Mouse (Mus musculus): ENCODE data around the gene Col16a1.

DNA sequence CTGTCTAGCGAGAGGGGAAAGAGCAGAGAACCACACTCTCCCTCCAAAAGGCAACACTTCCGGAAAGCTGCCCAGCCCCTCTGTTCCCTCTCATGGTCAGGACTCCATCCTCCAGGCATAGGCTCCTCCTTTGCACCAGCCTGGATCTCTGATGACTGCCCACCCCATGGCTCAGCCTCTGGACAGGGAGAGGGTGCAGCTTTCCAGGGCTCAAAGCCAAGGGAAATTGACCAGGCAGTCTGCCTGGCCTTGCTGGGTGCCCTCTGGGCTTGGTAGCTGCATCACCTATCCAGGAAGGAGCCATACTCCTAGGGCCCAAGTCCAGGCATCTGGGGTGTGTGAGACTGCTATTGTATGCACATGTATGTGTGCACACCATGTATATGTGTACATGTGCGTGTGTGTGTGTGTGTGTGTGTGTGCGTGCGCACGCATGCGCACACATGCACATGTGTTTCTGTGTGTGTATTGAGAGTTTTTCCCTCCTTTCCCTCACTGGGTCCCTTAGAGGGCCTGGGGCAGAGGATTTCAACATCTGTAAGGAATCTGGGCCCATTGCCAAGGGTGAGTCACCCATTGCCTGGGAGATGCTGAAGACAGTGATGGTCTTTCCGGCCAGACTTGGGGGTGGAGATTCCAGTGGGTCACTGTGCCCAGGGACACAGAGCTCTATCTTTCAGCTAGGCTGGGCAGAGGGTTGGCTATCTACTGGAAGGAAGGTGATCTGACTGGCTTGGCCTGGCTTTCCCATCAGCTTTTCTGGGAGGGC lies 2.6 kb downstream of the Col16a1 start:
- TF ChIP-seq EP300 (IDR thresholded peaks at IDR 0.05; ENCODE audit: low read depth) (no peak), CTCF (IDR thresholded peaks at IDR 0.05; ENCODE audit: low read depth) (no peak)
